17 mouse cellular contexts compared by ENCODE assay signal in genomic region chr12:69941655-69942329, GRCm38 (mm10).
"Had no signal": no experiment of that assay in that cellular context is flagged by ENCODE, and none has a peak within 500 bp of the region (broad histone marks: within the 10 kb centered on the region; RNA-seq: fewer than 3 reads in every experiment).

No protein-coding gene starts in this region.

- H3K9ac ChIP-seq: liver, embryonic 14.5 days; lung, embryonic 15.5 days; midbrain, embryonic 13.5 days; neural tube, embryonic 13.5 days had no signal

- H3K4me2 ChIP-seq: lung, embryonic 15.5 days; midbrain, embryonic 13.5 days; neural tube, embryonic 13.5 days had no signal

- H3K27ac ChIP-seq: kidney, postnatal 0 days; layer of hippocampus, adult 2 months; liver, embryonic 14.5 days; lung, embryonic 15.5 days; midbrain, embryonic 10.5 days; midbrain, embryonic 13.5 days; neural tube, embryonic 13.5 days had no signal

- H3K4me1 ChIP-seq: megakaryocyte, embryonic 14.5 days; midbrain, embryonic 13.5 days; neural tube, embryonic 13.5 days had no signal

- DNase-seq: kidney, adult 2 months; kidney, postnatal 25 days; layer of hippocampus, adult 9-11 months; lung, postnatal 10 days; lung, postnatal 36 days; thymus, adult 18-20 months; thymus, postnatal 4 days had no signal

- H3K4me3 ChIP-seq: layer of hippocampus, adult 2 months; lung, embryonic 15.5 days; megakaryocyte, embryonic 14.5 days; midbrain, embryonic 10.5 days; midbrain, embryonic 13.5 days; myocyte; neural tube, embryonic 13.5 days had no signal

- ATAC-seq: midbrain, embryonic 13.5 days; midbrain, embryonic 16.5 days had no signal

- H3K9me3 ChIP-seq: lung, embryonic 15.5 days; midbrain, embryonic 10.5 days; midbrain, embryonic 13.5 days; neural tube, embryonic 13.5 days had no signal

- H3K27me3 ChIP-seq: lung, embryonic 15.5 days; megakaryocyte, embryonic 14.5 days; midbrain, embryonic 13.5 days; neural tube, embryonic 13.5 days had no signal
